Mouse (Mus musculus) urinary bladder, postnatal 4 days (tissue): ENCODE measurements around the gene Srp9.

Source experiments
- DNase-seq, 2 experiments: peaks; one replicate each; pipeline ENCODE4 v3.0.0; 2021 to 2022; ENCODE audit warnings: low spot score in 2 of 2

Srp9 gene

GRCm38 (mm10) chr1:182124506-182124905 is at the start of gene Srp9:
TSS of gene Srp9 (plus strand) at chr1:182124737.
- DNase-seq: peak; percentile 96 to 97

GRCm38 (mm10) chr1:182081744-182082419 is 42.7 kb upstream of the Srp9 start:
- DNase-seq: no peak

DNA sequence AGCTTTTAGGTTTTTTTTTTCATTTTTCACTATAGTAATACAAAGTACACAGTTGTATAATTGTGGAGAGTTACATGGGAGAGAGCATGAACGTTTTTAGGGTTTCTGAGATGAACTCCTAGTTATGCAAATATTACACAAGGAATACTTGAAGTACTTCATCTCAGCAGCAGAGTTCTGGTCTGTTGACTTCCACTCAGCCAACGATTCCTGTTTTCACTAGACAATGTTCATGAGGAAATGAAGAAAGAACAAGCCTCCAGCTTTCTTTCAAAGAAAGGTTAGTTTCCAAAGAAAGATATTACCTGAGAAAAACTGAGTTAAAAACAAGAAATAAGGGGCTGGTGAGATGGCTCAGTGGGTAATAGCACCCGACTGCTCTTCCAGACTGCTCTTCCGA is 41.1 kb upstream of the Srp9 start:
- no peak for DNase-seq

DNA sequence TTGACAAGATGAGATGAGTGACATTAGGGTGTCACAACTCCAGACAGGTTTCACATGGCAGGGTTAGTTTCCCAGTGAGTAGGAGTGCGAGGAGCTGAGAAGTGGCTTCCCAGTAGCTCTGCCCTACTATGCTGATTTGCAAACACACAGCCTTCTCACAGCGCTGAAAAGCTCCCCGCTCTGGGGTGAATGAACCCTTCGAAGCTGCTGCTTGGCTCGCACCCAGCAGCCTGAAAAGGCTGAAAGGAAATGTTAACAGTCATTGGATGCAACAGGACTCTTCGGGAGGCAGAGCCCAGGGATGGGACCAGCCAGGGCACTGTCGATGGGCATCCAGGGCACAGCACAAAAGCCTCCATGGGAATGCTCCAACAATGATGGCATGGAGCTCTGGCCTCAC is 37.8 kb upstream of the Srp9 start:
- no peak for DNase-seq

DNA sequence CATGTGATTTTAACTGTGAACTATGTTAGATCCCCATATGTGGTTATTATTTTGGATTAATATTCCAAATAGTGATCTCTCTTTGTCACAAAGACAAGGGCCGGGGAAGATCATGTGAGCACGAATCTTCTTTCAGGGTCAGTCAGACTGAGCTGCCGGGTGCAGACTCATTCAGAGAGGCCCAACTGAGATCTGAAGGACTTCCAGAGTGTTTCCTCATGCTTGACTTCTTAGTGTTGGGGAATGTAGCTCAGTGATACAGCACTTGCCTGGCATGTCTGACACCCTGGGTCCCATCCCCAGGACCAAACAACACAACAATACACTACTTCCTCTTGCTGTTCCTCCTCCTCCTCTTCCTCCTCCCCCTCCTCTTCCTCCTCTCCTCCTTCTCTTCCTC is 37.2 kb upstream of the Srp9 start:
- DNase-seq: no peak

- DNase-seq: no peak
These were observed 36.5 kb upstream of the Srp9 start for GRCm38 (mm10) chr1:182087753-182088633.

GRCm38 (mm10) chr1:182088844-182089418 is 35.6 kb upstream of the Srp9 start:
- no peak for DNase-seq

- no peak for DNase-seq
These were observed 34.8 kb upstream of the Srp9 start for GRCm38 (mm10) chr1:182089600-182090297.

DNA sequence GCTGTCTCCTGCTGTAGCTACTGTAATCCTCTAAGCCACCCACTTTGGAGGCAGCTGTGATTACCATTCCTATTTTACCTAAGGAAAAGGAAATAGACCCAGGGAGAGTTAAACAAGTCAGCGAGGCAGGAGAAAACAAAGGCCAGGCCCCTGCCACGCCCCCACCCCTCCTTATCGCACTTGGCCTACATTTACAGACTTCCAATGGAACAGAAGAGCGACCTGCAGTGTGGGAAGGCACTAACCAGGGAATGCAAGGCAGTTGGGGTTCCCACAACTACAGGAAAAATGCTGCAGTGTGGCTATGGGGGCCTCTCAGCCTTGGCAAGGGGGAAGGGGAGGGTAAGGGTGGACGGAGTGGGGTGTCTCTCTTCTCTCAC is 34.2 kb upstream of the Srp9 start:
- DNase-seq: no peak

DNA sequence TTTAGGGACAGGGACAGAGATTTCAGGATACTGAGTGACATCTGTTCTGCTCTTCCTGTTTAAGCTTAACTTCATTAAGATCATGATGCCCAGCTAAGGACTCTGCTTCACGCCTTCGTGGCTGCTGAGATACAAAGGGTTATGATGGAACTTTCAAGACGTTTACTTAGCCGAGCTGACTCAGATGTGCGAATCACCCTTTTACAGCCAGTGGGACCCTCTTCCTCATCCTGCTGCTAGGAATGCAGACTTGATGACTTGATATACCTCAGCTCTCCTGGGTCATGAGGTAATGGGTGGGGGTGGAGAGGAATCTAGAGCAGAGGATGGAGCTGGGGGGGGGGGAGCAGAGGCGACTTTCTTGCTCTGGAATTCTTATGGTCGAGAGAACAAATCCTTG is 33.3 kb upstream of the Srp9 start:
- DNase-seq: no peak

GRCm38 (mm10) chr1:182091746-182092412 is 32.7 kb upstream of the Srp9 start:
- DNase-seq: no peak

DNA sequence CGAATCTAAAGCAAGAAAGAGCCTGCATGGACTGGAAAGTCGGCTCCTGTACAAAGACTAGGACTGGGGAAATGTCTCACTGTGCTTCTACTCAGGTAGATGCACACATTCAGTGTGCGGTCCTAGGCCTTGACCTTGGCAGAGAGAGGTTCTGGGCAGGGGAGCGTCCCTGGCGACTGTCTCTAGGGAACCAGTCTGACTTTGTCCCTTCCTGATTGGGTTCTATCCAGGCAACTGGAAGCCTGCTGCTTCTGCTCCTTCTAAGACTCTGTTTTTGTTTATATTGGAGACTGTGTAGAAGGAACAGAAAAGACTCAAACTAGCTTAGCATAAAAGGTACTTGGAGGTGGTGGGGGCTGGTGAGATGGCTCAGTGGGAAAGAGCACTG is 32.1 kb upstream of the Srp9 start:
- no peak for DNase-seq

DNA sequence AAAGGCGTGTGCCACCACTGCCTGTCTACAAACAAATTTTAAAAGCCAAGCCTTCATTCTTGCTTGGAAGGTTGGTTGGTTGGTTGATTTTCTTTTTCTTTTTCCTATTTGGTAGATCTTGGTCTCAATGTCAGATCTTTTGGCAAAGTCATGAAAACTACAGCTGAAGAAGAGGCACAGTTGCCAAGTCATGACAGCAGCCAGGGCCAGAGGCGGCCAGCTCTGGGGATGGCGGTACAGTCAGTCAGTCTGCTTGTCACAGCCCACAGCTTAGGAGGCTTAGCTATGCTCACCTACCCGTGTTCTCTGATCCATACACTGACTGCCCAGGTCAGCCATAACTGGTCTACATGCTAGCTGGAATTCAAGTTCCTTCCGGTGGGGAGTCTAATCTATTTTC is 31.1 kb upstream of the Srp9 start:
- DNase-seq: no peak

GRCm38 (mm10) chr1:182094473-182095136 is 29.9 kb upstream of the Srp9 start:
- DNase-seq: no peak

DNA sequence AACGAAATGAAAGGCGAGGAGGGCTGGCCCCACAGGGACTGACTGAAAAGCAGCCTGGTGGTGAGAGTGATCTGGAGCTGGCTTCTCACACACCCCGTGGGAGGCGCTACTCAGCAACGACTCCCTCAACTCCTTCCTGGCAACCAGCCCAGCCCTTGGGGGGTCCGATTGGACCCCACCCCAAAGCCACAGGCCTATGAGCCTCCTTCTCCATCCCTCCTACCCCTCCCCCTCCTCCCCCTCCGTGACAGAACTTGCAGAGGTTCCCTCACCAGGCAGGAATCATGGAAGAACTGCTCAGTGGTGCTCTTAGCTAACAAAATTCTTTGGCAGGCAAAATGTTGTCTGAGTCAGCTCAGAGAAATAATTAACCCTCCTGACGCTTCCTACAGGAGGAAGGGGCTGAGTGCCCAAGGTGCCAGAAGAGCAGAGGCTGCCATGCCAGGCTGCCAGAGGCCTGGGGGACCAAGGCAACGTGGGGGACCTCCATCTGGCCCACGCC is 29.2 kb upstream of the Srp9 start:
- DNase-seq: peak; percentile 67 to 80

DNA sequence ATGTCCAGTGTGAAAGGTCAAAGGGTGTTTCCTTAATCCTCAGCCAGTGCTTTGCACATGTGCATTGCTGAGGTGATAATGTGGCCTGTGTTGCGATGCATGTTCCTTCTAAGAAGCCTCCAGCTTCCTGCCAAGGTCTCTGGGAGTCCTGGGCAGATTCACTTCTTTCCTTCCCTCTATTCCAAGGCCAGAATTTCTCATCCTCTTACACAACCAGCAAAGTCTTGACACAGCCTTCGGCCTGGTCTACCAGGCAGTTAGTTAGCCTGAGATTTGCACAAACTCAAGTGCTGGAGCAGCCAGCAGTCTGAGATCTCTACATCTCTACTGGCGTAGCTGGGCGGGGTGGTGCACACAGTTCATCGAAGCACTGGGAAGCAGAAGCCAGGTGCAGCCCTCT is 27.8 kb upstream of the Srp9 start:
- DNase-seq: no peak

GRCm38 (mm10) chr1:182099062-182099461 is 25.5 kb upstream of the Srp9 start:
- DNase-seq: no peak

- DNase-seq: no peak
These were observed 24.1 kb upstream of the Srp9 start for GRCm38 (mm10) chr1:182100403-182100802.

DNA sequence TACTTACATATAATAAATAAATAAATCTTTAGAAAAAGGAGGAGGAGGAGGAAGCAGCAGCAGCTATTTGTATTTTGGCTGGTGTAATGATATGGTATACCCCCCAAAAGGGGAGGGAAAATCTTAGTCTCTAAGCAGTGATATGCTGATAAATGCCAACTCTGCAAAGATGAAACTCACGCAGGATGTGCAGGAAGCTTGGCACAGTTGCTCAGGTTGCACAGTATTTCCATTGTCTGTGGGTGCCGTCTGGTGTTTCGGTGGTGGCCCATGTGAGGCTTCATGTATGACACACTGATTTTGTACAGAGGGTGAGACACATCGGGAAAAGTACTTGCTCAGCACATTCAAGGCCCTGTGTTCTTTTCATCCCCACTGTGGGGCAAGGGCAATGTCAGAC is 23.1 kb upstream of the Srp9 start:
- no peak for DNase-seq

DNA sequence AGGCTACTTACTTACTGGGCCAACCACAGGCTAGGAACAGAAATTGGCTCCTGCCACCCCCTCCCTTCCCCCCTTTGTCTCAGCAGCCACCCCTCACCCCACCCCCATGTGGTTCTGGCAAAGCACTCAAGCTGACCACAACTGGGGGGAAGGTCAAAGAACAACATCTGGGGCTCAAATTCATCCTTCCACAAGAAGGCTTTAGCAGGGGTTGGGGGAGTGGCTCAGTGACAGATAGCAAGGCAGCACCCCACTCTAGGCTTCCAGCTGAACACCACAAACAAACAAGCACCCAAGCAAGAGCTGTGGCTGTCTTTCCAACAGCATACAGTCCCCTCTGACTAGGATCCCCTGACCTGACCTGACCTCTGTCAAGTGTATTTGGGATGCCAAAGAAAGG is 21.8 kb upstream of the Srp9 start:
- DNase-seq: no peak

GRCm38 (mm10) chr1:182103436-182103835 is 21.1 kb upstream of the Srp9 start:
- no peak for DNase-seq
